Mouse (Mus musculus): ENCODE results near the gene Aldh18a1.
A peak's percentile ranks its signal among the peaks of the same experiment; 100 is the strongest.

DNA sequence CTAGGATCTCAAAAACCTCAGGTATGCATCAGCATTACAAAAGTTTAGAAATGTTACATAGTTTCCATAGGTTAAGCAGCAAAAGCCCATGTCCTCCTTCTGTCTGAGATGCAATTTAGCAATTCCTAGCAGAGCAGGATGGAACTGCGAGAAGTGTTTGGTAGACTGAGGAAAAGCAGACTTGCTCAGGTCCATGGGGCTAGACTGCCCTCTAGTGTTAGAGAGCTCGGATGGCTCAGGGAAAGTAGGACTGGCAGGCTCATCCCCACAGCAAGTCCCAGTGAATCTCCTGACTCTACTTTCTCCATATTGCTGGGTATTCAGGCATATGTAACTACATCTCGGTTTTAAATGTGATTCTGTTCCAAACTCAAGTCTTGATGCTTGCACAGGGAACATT, 43.4 kb downstream of the Aldh18a1 start:
- TF ChIP-seq CTCF (IDR thresholded peaks at IDR 0.05; ENCODE audit: low read depth) (peak; percentile 96), EP300 (IDR thresholded peaks at IDR 0.05; ENCODE audit: low read depth) (no peak)

All from liver, embryonic 14.5 days (tissue).